Mouse (Mus musculus) CD4-positive naive resting alpha-beta T cell, adult 57 days (primary cell): Measurements from ENCODE around the gene Fam107b. TPM values are rescaled to one million over a fixed set of nuclear protein-coding genes. Genes with fewer than 3 reads are reported as not detected.

Experiments
- total RNA-seq: library from RNA; stranded (reverse); gene quantifications from one replicate; pipeline ENCODE4 v1.2.4, GENCODE M21; 2023

The Fam107b gene
- 356 TPM for total RNA-seq

DNA sequence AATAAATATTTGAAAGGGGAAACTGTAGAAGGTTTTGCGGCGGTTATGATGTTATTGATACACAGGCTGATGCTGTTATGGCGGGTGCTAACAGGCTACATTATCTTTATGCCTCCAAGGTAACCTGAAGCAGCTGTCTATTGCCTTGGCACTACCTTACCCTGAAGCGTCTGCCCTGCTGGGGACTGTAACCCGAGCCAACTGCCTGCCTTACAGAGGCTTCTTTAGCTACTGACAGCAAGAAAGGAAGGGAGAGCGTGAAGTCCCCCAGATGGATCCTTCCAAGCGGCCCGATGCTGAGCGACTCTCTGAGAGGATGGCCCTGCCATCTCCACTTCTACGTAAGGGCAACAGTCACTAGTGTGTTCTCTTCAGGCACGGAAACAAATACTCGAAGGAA is at the start of gene Fam107b:
Gene Fam107b, plus strand, starts transcription at position 303 of the 400 bp plus-strand sequence.

Other genes with a start within 250 kb of the Fam107b start
- 8.0 TPM for gene Rpp38, start 237.8 kb upstream of the Fam107b start, total RNA-seq
- gene Acbd7, start 234.3 kb upstream of the Fam107b start, total RNA-seq = not detected
- not detected for gene Olah, start 173.3 kb upstream of the Fam107b start, total RNA-seq
- not detected for gene Meig1, start 147.8 kb upstream of the Fam107b start, total RNA-seq
- gene Dclre1c, start 146.4 kb upstream of the Fam107b start, total RNA-seq = 34.9 TPM
- 1.9 TPM for gene Suv39h2, start 95.5 kb upstream of the Fam107b start, total RNA-seq
- 19.3 TPM for gene Gm45902, start 57.7 kb upstream of the Fam107b start, total RNA-seq
- gene Hspa14, start 57.7 kb upstream of the Fam107b start, total RNA-seq = 104 TPM
- gene Cdnf, start 57.5 kb upstream of the Fam107b start, total RNA-seq = 0.62 TPM